Mouse (Mus musculus) kidney, embryonic 16.5 days (tissue): ENCODE measurements around the gene A4galt. TPM values are rescaled to one million over a fixed set of nuclear protein-coding genes. Genes with fewer than 3 reads are reported as not detected.
A peak's percentile ranks its signal among the peaks of the same experiment; 100 is the strongest.
"Not testable (repeated sequence)": the region's sequence is repeated elsewhere in the genome, so short reads cannot be mapped to it uniquely, and the experiment has no call there.

ENCODE experiments used
- ATAC-seq: fragments of 200-750 bp; cut with Nextera tagmentation; 2 replicates; pipeline ENCODE4 v1.8.0; 2017; ENCODE audit warnings: moderate TSS enrichment; ENCODE audit not compliant: low FRiP score, low TSS enrichment
- H3K27ac ChIP-seq: fragments of 300-500 bp; sonication (generic); 2 replicates; pipeline ENCODE4 v1.5.1; 2014; ENCODE audit warnings: low read length
- H3K27me3 ChIP-seq: fragments of 300-500 bp; sonication (generic); 2 replicates; pipeline ENCODE4 v1.6.1; 2014; ENCODE audit warnings: low read length, control low read depth, mixed read lengths; ENCODE audit not compliant: insufficient read depth
- H3K36me3 ChIP-seq: fragments of 300-500 bp; sonication (generic); 2 replicates; pipeline ENCODE4 v1.6.1; 2014; ENCODE audit warnings: low read length, control low read depth, mixed read lengths; ENCODE audit not compliant: insufficient read depth
- H3K4me1 ChIP-seq: fragments of 300-500 bp; sonication (generic); 2 replicates; pipeline ENCODE4 v1.6.1; 2014; ENCODE audit warnings: low read length, control low read depth, mixed read lengths; ENCODE audit not compliant: insufficient read depth
- H3K4me2 ChIP-seq: fragments of 300-500 bp; sonication (generic); replicated peaks from 2 replicates; pipeline ENCODE4 v1.6.1; 2014; ENCODE audit warnings: low read depth, low read length
- H3K4me3 ChIP-seq: fragments of 300-500 bp; sonication (generic); 2 replicates; pipeline ENCODE4 v1.5.1; 2014; ENCODE audit warnings: mild to moderate bottlenecking, low read length
- H3K9ac ChIP-seq: fragments of 300-500 bp; sonication (generic); replicated peaks from 2 replicates; pipeline ENCODE4 v1.6.1; 2014; ENCODE audit warnings: low read length
- H3K9me3 ChIP-seq: fragments of 300-500 bp; sonication (generic); 2 replicates; pipeline ENCODE4 v1.6.1; 2016; ENCODE audit warnings: low read length, control low read depth
- WGBS: fragments of 180-500 bp; shearing (Covaris S2); extraction: QIAGEN DNeasy Blood & Tissue Kit; methylation state at CpG from one replicate; pipeline ENCODE4 v1.1.7; 2014; 5-methylcytosine and 5-hydroxymethylcytosine counted together
- polyA plus RNA-seq: library from polyadenylated mRNA; unstranded; fragments of >200 nt; fragmentation: Nextera tagmentation; extraction: Ambion mirVana; gene quantifications from 2 replicates; pipeline ENCODE4 v1.2.1, GENCODE M21; 2015

The A4galt gene
- polyA plus RNA-seq, 1 experiment from 2014 or later: 22.9 TPM

- 33% methylated on average over 6 of the region's 6 CpGs for WGBS
- Histone ChIP-seq H3K9ac (no peak overlapping the region), H3K4me2 (no peak overlapping the region), H3K4me1 (peaks cover 38% of the 10 kb centered on the region), H3K4me3 (no peak overlapping the region), H3K36me3 (no peaks in the 10 kb centered on the region), H3K27ac (peak overlapping the region; percentile 59), H3K27me3 (no peaks in the 10 kb centered on the region), H3K9me3 (no peaks in the 10 kb centered on the region)
- ATAC-seq: peak; percentile 55
Measured at GRCm38 (mm10) chr15:83293144-83293543, 41.6 kb upstream of the A4galt start.

- peaks cover 38% of the 10 kb centered on the region for H3K4me1 ChIP-seq
- WGBS: 53% methylated on average over 13 of the region's 13 CpGs
- H3K9ac ChIP-seq: no peak overlapping the region
- peak; percentile 41; the same call in 1 of the 2 replicates for ATAC-seq
- H3K9me3 ChIP-seq: no peaks in the 10 kb centered on the region
- no peaks in the 10 kb centered on the region for H3K36me3 ChIP-seq
- peak overlapping the region; percentile 59 for H3K27ac ChIP-seq
- no peak overlapping the region for H3K4me3 ChIP-seq
- no peak overlapping the region for H3K4me2 ChIP-seq
- H3K27me3 ChIP-seq: no peaks in the 10 kb centered on the region
Measured at GRCm38 (mm10) chr15:83292261-83293056, 40.9 kb upstream of the A4galt start.

- Histone ChIP-seq H3K4me2 (no peak overlapping the region), H3K4me3 (no peak overlapping the region), H3K27me3 (no peaks in the 10 kb centered on the region), H3K36me3 (no peaks in the 10 kb centered on the region), H3K4me1 (peaks cover 27% of the 10 kb centered on the region), H3K27ac (no peak overlapping the region), H3K9ac (no peak overlapping the region), H3K9me3 (peaks cover 5% of the 10 kb centered on the region; the same call in 1 of the 2 replicates)
- no peak for ATAC-seq
- 84% methylated on average over 2 of the region's 2 CpGs for WGBS
Measured at GRCm38 (mm10) chr15:83290899-83291298, 39.3 kb upstream of the A4galt start.

GRCm38 (mm10) chr15:83284828-83285227, 33.3 kb upstream of the A4galt start:
- peaks cover 5% of the 10 kb centered on the region; the same call in 1 of the 2 replicates for H3K9me3 ChIP-seq
- no peak for ATAC-seq

GRCm38 (mm10) chr15:83282397-83282796, 30.8 kb upstream of the A4galt start:
- 76% methylated on average over 5 of the region's 5 CpGs for WGBS
- Histone ChIP-seq H3K4me2 (no peak overlapping the region), H3K4me1 (no peaks in the 10 kb centered on the region), H3K27ac (no peak overlapping the region), H3K36me3 (no peaks in the 10 kb centered on the region), H3K27me3 (no peaks in the 10 kb centered on the region), H3K9ac (no peak overlapping the region), H3K9me3 (peaks cover 5% of the 10 kb centered on the region; the same call in 1 of the 2 replicates), H3K4me3 (no peak overlapping the region)
- ATAC-seq: no peak

More at GRCm38 (mm10) chr15:83284828-83285227, 33.3 kb upstream of the A4galt start:
- H3K27ac ChIP-seq: no peak overlapping the region
- H3K4me1 ChIP-seq: no peaks in the 10 kb centered on the region
- H3K4me3 ChIP-seq: no peak overlapping the region
- 76% methylated on average over 8 of the region's 8 CpGs for WGBS
- no peak overlapping the region for H3K4me2 ChIP-seq
- H3K9ac ChIP-seq: no peak overlapping the region
- no peaks in the 10 kb centered on the region for H3K36me3 ChIP-seq
- H3K27me3 ChIP-seq: no peaks in the 10 kb centered on the region

- Histone ChIP-seq H3K9me3 (no peaks in the 10 kb centered on the region), H3K4me1 (no peaks in the 10 kb centered on the region), H3K27ac (no peak overlapping the region), H3K4me2 (no peak overlapping the region), H3K9ac (no peak overlapping the region), H3K27me3 (no peaks in the 10 kb centered on the region), H3K4me3 (no peak overlapping the region), H3K36me3 (no peaks in the 10 kb centered on the region)
- no peak for ATAC-seq
- 67% methylated on average over 11 of the region's 11 CpGs for WGBS
Measured at GRCm38 (mm10) chr15:83281303-83281702, 29.7 kb upstream of the A4galt start.

- H3K4me3 ChIP-seq: no peak overlapping the region
- H3K9me3 ChIP-seq: no peaks in the 10 kb centered on the region
- H3K9ac ChIP-seq: no peak overlapping the region
- H3K27me3 ChIP-seq: no peaks in the 10 kb centered on the region
- no peak overlapping the region for H3K4me2 ChIP-seq
- no peaks in the 10 kb centered on the region for H3K4me1 ChIP-seq
- no peak for ATAC-seq
- no peak overlapping the region for H3K27ac ChIP-seq
- H3K36me3 ChIP-seq: no peaks in the 10 kb centered on the region
- WGBS: 76% methylated on average over 5 of the region's 5 CpGs
Measured at GRCm38 (mm10) chr15:83278579-83278978, 27.0 kb upstream of the A4galt start.

GRCm38 (mm10) chr15:83277451-83277850, 25.9 kb upstream of the A4galt start:
- Histone ChIP-seq H3K4me1 (no peaks in the 10 kb centered on the region), H3K4me2 (no peak overlapping the region), H3K27ac (no peak overlapping the region), H3K4me3 (no peak overlapping the region), H3K27me3 (no peaks in the 10 kb centered on the region), H3K36me3 (no peaks in the 10 kb centered on the region), H3K9me3 (no peaks in the 10 kb centered on the region), H3K9ac (no peak overlapping the region)
- WGBS: 76% methylated on average over 4 of the region's 4 CpGs
- ATAC-seq: 0 out of 2 replicates have a peak, but pooled peaks have one; percentile 49

- not testable (repeated sequence) for ATAC-seq, H3K36me3 ChIP-seq, H3K27ac ChIP-seq, H3K4me1 ChIP-seq, H3K27me3 ChIP-seq, H3K9me3 ChIP-seq, H3K4me3 ChIP-seq, H3K9ac ChIP-seq, H3K4me2 ChIP-seq
Measured at GRCm38 (mm10) chr15:83274237-83274636, 22.7 kb upstream of the A4galt start.

GRCm38 (mm10) chr15:83273017-83273416, 21.4 kb upstream of the A4galt start:
- Histone ChIP-seq H3K9ac (no peak overlapping the region), H3K9me3 (no peaks in the 10 kb centered on the region), H3K4me1 (no peaks in the 10 kb centered on the region), H3K36me3 (no peaks in the 10 kb centered on the region), H3K4me2 (no peak overlapping the region), H3K4me3 (no peak overlapping the region), H3K27ac (no peak overlapping the region), H3K27me3 (no peaks in the 10 kb centered on the region)
- ATAC-seq: no peak
- WGBS: 76% methylated on average over 2 of the region's 2 CpGs
